Mouse (Mus musculus) kidney, postnatal 10 days (tissue): ENCODE measurements around the gene Cstad.

ENCODE experiments used
- DNase-seq: peaks from one replicate; pipeline ENCODE4 v3.0.0; 2021; ENCODE audit warnings: mixed read lengths

The Cstad gene

DNA sequence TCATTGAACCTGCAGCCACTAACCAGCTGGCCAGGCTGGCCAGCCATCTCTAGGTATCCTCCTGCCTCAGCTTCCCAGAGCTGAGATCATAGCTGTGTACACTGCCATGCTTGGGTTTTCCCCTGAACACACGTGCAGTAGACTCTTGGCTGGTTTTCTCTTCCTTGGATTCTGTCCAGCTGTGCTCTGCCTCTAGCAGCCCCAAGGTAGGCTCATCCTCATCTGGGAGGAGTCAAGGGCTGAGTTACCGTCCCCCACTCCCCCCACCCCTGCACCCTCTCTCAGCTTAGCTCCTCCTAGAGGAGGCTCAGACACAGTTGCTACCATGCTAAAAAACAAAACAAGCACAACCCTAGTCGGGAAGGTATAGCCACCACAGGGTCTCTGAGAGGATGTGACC, 4.8 kb downstream of the Cstad start:
- peak; percentile 18 for DNase-seq

DNA sequence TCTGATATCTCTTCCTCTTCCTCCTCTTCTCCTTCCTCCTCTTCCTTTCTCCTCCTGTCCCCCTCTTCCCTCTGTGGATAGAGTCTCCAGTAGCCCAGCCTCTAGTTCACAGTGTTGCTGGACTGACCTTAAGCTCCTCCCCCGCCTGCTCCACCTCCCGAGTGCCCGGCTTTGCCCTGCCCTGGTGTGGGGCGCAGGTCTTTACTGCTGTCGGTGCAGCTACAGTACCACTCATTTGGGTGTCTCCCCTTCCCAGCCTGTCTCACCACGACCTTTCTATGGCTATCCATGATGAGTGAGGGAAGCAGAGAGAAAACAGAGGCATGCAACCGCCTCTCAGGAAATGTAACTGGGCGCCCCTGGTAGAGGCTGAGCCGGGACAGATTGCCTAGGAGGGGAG, 5.5 kb downstream of the Cstad start:
- peak; percentile 74 for DNase-seq

- peak; percentile 84 for DNase-seq
Measured at GRCm38 (mm10) chr2:30600965-30601841, 6.4 kb downstream of the Cstad start.

DNA sequence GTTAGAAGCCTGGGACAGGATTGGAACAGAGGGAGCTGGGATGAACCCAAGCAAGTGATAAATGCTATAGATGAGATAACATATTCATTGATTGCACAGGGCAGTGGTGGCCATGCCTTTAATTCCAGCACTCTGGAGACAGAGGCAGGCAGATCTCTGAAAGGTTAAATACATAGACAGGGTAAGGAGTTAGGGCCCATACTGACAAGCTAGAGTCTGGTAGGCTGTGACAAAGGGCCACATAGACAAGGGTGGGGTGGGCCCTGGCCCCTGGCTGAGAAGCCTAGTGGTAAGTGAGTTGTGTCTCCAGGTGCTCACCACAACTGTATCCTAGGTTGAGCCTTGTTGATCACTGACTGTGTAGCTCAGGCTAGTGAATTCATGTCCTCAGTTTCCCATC, 7.6 kb downstream of the Cstad start:
- no peak for DNase-seq

DNA sequence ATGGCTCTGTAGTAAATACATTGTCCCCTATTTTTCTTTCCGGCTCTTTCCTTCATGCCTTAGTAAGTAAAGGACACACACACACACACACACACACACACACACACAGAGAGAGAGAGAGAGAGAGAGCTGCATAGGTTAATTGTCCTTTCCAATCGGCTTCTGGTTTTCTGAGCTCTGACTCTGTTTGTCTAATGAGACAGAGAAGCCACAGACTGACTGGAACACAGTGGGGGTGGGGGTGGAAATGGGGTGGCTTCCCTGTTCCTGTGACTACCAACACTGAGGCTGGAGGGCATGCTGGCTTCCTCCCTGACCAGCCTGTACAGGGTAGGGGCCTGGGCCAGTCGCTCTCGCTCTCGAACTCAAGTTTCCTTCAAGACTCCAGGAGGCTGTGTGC, 8.9 kb downstream of the Cstad start:
- no peak for DNase-seq

- peak; percentile 89 for DNase-seq
Measured at GRCm38 (mm10) chr2:30604880-30605761, 10.3 kb downstream of the Cstad start.

DNA sequence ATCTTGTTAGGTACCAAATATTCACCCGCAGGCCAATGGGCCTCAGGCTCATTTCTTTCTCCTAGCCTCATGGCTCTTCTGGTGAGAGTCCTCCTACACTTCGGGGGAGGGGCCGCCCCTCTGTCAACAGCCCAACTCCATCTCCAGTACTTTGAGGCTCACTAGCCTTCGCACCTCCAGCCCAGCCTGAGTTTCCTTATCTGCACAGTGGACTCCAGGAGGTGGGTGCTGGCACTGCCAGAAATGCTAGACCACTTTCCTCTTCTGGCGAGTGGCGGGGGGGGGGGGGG, 10.9 kb downstream of the Cstad start:
- DNase-seq: peak; percentile 61

GRCm38 (mm10) chr2:30606621-30607052, 11.8 kb downstream of the Cstad start:
- peak; percentile 66 for DNase-seq

DNA sequence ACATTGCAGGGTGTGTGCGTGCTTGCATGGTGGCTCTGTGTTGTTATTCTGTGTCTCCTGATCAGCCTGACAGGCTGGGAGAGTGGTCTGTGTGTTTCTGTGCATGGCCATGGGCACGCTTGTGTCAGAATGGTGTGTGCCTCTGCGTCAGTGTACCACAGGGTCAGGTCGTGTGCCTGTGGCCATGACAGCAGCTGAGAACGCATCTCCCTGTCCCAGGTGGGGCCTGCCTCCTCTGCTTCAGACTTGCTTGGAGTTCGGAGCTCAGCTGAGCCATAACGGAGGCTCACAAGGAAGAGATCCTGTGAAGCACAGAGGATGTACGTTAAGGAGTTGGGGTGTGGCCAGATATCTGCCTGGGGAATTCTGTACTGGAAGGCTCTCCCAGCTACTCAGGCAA, 13.1 kb downstream of the Cstad start:
- no peak for DNase-seq

DNA sequence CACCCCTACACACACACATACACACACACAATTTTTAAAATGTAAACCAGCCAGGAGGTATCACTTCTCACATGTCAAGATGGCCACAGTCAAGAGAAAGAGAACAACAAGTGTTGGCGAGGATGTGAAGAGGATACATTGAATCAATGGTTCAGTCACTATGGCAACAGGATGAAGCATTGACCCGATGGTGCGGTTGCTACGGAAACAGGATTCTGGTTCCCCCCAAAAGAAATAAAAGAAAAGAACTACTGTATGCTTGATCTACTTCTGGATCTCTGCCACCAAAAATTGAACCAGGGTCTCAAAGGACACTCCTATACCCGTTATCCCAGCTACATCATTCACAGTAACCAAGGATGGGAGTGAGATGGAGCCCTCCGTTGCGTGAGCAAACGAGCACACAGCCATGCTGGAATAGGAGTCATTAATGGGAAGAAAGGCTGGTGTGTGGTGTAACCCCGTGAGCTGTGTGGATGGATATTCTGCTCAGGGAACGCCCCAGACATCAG, 13.9 kb downstream of the Cstad start:
- DNase-seq: no peak

DNA sequence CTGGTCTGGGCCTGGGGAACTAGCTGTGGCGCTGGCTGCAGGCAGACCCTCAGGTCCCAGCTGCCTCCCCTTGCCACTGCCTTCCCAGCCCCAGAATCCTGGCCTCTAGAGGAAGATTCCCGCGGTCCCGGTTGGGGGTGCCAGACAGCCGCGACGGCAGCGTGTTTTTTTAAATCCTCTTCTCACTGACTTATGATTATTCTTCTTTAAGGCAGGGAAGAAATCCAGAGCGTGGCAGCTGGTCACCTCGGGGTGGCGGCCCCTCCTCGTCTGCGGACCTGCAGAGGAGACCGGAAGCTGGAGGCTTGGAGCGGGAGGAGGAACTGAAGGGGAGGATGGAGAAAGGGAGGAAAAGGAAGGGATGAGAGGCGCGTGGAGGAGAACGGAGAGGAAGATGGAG, 18.7 kb downstream of the Cstad start:
- peak; percentile 87 for DNase-seq

DNA sequence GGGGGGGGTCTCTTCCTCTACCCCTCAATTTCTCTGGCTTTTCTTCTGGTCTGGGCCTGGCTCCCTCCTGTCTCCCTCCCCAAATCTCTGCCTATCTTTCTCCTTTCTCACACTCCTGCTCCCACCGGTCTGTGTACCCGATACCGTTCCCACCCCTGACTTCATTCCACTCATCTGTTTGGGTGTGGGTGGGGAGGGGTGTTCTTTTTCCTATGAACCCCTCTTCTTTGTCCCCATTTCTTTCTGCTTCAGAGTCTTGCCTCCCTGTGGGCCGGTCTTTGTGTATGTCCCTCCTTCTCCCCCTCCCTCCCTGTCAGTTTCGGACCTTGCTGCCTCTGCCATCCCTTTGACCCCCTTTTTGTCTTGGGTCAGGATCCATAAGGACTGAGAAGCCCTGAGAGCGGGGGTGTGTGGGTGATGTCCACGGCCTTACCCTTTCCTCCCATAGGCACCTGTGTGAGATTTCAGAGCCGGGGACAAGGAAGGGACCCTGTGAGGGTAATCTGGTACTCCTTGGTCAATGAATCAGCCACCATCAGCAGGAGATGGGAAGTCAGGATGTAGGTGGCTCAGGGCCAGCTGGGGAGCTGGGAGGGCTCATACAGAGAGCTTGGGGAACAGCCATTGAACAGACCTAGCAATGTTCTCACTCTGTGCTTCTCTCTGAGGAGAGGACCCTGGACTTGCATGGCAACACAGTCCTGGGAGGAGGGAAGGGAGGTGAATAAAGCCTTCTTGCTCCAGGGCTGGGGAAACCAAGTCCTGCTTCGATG, 19.5 kb downstream of the Cstad start:
- DNase-seq: peak; percentile 53

GRCm38 (mm10) chr2:30615869-30616268, 21.0 kb downstream of the Cstad start:
- no peak for DNase-seq

- peak; percentile 49 for DNase-seq
Measured at GRCm38 (mm10) chr2:30616464-30616863, 21.6 kb downstream of the Cstad start.

GRCm38 (mm10) chr2:30618487-30619248, 23.8 kb downstream of the Cstad start:
- DNase-seq: peak; percentile 80

GRCm38 (mm10) chr2:30623873-30624272, 29.0 kb downstream of the Cstad start:
- DNase-seq: no peak

DNA sequence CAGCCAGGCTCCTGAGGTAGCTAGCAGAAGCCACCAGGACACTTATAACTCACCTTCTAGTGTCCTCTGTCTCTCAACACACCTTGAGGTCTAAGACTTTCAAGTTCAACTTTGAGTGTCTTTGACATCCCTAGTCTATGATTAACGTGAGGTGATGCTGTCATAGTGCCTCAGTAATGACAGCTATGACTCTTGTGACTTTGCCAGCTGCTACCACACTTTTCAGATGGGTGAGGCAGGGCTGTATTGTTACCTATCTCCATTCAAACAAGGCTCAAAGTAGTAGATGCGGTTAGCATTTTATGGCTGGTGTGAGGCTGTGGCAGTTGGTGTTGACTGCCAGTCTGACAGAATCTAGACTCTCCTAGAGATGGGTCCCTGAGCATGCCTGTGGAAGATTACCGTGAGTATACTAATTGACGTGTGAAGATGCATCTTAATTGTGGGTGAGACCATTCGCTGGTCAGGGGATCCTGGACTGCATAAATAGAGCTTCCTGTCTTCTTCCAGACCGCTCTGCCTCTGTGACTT, 30.5 kb downstream of the Cstad start:
- DNase-seq: no peak

DNA sequence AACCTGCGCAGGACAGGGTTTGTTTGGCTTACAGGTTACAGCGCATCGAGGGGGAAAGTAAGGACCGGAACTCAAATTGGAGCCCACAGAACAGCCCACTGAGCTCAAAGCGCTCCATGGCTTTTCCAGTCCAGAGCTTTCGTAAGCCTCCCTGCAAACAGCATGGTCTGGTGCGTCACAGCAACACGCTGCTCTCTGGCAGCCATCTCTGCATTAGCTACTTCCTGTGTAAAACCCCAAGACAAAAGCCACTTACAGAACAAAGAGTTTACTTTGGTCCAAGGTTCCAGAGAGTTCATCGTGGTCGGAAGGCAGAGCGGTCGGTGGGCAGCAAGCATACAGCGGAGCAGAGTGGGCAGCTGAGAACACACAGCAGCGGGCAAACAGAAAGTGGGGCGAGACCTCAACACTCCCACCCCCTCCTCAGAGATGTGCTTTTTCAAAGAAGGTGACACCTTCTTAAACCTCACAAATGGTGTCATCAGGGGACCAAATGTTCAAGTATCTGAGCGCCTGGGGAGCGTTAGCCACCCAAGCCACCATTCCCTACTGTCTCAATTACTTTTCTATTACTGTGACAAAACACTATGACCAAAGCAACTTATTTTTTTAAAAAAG, 31.3 kb downstream of the Cstad start:
- DNase-seq: no peak

GRCm38 (mm10) chr2:30627338-30627737, 32.5 kb downstream of the Cstad start:
- DNase-seq: no peak

DNA sequence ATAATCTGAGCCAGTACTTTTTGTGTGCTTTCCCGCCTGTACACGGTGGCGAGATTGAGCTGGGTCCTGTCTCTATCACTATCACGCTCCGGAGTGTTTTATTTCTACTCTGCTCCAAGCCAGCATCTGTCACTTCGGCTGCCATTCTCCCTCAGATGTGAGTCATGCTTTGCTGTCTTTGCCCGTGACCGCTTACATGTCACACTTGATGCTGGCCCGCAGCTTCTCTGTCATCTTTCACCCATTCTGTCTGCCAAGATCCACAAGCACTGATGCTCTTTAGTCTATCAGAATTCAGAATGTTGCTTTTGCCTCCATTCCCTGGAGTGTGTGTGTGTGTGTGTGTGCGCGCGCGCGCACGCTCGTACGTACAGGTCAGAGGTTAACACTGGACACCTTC, 33.5 kb downstream of the Cstad start:
- no peak for DNase-seq

DNA sequence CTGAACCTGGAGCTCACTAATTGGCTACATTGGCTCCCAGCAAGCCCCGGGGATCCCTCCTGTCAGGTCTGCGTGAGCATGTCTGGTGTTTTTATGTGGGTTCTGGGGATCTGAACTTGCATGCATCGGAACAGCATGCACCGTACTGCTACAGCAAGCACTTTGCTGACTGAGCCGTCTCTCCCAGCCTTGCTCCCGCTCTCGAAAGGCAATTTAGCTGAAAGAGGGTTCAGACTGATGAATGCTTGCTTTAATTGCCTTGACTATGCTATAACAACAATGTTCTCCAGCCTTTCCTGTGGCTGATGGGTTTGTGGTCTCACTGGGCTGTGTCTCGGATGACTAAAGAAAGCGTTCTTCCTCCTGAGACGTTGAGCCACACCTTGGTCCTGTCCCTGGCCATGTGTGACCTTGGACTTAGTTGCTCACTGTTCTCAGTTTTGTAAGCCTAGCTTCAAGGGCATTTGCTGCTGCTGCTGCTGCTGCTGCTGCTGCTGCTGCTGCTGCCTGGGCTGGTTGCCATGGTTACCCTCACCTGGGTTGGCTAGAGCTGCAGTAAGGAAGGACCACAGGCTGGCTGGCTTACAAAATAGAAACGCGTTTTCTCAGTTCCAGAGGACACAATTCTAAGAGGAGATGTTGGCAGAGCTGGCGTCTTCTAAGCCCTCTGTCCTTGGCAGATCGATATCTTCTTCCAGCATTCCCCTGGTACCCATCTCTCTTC, 34.4 kb downstream of the Cstad start:
- no peak for DNase-seq
